Mouse (Mus musculus) liver, embryonic 14.5 days (tissue): ENCODE results near the gene Rap1gds1. TPM values are rescaled to one million over a fixed set of nuclear protein-coding genes. Genes with fewer than 3 reads are reported as not detected.

Experiments used
- ATAC-seq: fragments of 200-750 bp; cut with Nextera tagmentation; 2 replicates; pipeline ENCODE4 v1.8.0; 2017; ENCODE audit warnings: moderate number of reproducible peaks, mild to moderate bottlenecking, moderate library complexity; ENCODE audit not compliant: insufficient read depth
- DNase-seq, 3 experiments: peaks; one replicate each; pipeline ENCODE4 v3.0.0-alpha.2; 2012 to 2013; ENCODE audit warnings: low read depth in 3 of 3, low spot score in 3 of 3
- H3K27ac ChIP-seq: fragments of 300-500 bp; sonication (generic); 2 replicates; pipeline ENCODE4 v1.5.1; 2014; ENCODE audit warnings: moderate library complexity, mild to moderate bottlenecking, control low read depth, inconsistent platforms
- H3K27me3 ChIP-seq: fragments of 300-500 bp; sonication (generic); 2 replicates; pipeline ENCODE4 v1.6.1; 2014; ENCODE audit warnings: mild to moderate bottlenecking, low read length, moderate library complexity; ENCODE audit not compliant: control insufficient read depth, insufficient read depth
- H3K36me3 ChIP-seq: fragments of 300-500 bp; sonication (generic); replicated peaks from 2 replicates; pipeline ENCODE4 v1.6.1; 2014; ENCODE audit warnings: low read depth; ENCODE audit not compliant: control insufficient read depth, insufficient read depth
- H3K4me1 ChIP-seq, 2 experiments: fragments of 200-500 bp in 1 of 2; fragments of 300-500 bp in 1 of 2; sonication (generic) in 1 of 2; replicated peaks; 2 replicates each; pipeline ENCODE4 v1.6.1; 2012 to 2014; ENCODE audit warnings: antibody characterized with exemption in 1 of 2, inconsistent platforms in 1 of 2, low read length in 1 of 2; ENCODE audit not compliant: control insufficient read depth in 2 of 2, insufficient read depth in 2 of 2
- H3K4me2 ChIP-seq: fragments of 300-500 bp; sonication (generic); 2 replicates; pipeline ENCODE4 v1.6.1; 2014; ENCODE audit warnings: low read depth, mild to moderate bottlenecking, control low read depth, moderate library complexity
- H3K4me3 ChIP-seq, 2 experiments: fragments of 200-500 bp in 1 of 2; fragments of 300-500 bp in 1 of 2; sonication (generic) in 1 of 2; 2 replicates each; pipeline ENCODE4 v1.5.1; 2012 to 2014; ENCODE audit warnings: low read depth in 2 of 2, low read length in 2 of 2, mild to moderate bottlenecking in 2 of 2, control low read depth in 1 of 2, inconsistent platforms in 1 of 2, moderate library complexity in 1 of 2; ENCODE audit not compliant: insufficient read depth in 1 of 2
- H3K9ac ChIP-seq: fragments of 300-500 bp; sonication (generic); replicated peaks from 2 replicates; pipeline ENCODE4 v1.6.1; 2014; ENCODE audit warnings: mild to moderate bottlenecking, control low read depth, moderate library complexity
- H3K9me3 ChIP-seq: fragments of 300-500 bp; sonication (generic); 2 replicates; pipeline ENCODE4 v1.6.1; 2016; ENCODE audit warnings: low read length, mixed read lengths; ENCODE audit not compliant: control insufficient read depth
- CTCF ChIP-seq: IDR thresholded peaks from 2 replicates; pipeline ENCODE4 v1.5.1; 2016; ENCODE audit warnings: antibody characterized with exemption, low read depth, control low read depth
- EP300 ChIP-seq: IDR thresholded peaks from 2 replicates; pipeline ENCODE4 v1.6.1; 2016; ENCODE audit warnings: antibody characterized with exemption, low read depth
- WGBS: fragments of 180-500 bp; shearing (Covaris S2); extraction: QIAGEN DNeasy Blood & Tissue Kit; methylation state at CpG from one replicate; pipeline ENCODE4 v1.1.7; 2014; ENCODE audit not compliant: insufficient replicate concordance; 5-methylcytosine and 5-hydroxymethylcytosine counted together
- polyA plus RNA-seq, 2 experiments: library from polyadenylated mRNA; depleted of rRNA in 1 of 2; stranded (reverse) in 1 of 2; unstranded in 1 of 2; fragments of >200 nt; fragmentation: Nextera tagmentation in 1 of 2; extraction: Ambion mirVana in 1 of 2; gene quantifications; 2 replicates each; pipeline versions ENCODE4 v1.2.1 to v1.2.3; 2012 to 2014

The Rap1gds1 gene
- polyA plus RNA-seq, 2 experiments: 7.0 to 11.9 TPM

DNA sequence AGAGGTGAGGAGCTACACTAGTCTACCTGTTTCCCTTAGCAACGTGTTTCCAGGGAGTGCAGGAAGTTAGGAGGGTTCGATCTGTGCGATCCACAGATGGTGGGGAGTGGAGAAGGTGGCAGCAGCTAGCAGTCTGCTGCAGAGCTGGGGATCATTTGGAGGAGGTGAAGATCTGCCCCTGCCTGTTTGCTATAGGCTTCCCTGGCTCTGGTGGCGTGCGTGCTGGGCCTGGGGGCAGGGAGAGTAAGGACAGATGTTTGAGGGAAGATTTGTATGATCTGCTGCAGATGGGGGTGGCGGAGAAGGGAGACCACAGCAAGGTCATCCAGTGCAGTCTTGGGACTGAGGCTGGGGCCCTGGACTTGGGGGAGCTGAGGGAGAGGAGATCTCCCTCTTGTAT, 72.2 kb downstream of the Rap1gds1 start:
- WGBS: 72% methylated on average over 6 of the region's 6 CpGs
- no peak overlapping the region for H3K4me2 ChIP-seq
- no peak overlapping the region for H3K4me3 ChIP-seq
- H3K9ac ChIP-seq: no peak overlapping the region
- H3K27me3 ChIP-seq: no peaks in the 10 kb centered on the region
- TF ChIP-seq EP300 (no peak), CTCF (no peak)
- no peak for ATAC-seq
- DNase-seq: no peak
- no peaks in the 10 kb centered on the region for H3K9me3 ChIP-seq
- no peaks in the 10 kb centered on the region for H3K4me1 ChIP-seq
- H3K27ac ChIP-seq: no peak overlapping the region
- no peaks in the 10 kb centered on the region for H3K36me3 ChIP-seq

GRCm38 (mm10) chr3:139000071-139000867, 74.7 kb downstream of the Rap1gds1 start:
- H3K4me2 ChIP-seq: no peak overlapping the region
- no peak overlapping the region for H3K9ac ChIP-seq
- no peaks in the 10 kb centered on the region for H3K9me3 ChIP-seq
- no peak overlapping the region for H3K4me3 ChIP-seq
- no peaks in the 10 kb centered on the region for H3K4me1 ChIP-seq
- no peaks in the 10 kb centered on the region for H3K27me3 ChIP-seq
- TF ChIP-seq CTCF (no peak), EP300 (no peak)
- 62% methylated on average over 9 of the region's 9 CpGs for WGBS
- ATAC-seq (no peak), DNase-seq (no peak)
- H3K36me3 ChIP-seq: no peaks in the 10 kb centered on the region
- H3K27ac ChIP-seq: no peak overlapping the region

DNA sequence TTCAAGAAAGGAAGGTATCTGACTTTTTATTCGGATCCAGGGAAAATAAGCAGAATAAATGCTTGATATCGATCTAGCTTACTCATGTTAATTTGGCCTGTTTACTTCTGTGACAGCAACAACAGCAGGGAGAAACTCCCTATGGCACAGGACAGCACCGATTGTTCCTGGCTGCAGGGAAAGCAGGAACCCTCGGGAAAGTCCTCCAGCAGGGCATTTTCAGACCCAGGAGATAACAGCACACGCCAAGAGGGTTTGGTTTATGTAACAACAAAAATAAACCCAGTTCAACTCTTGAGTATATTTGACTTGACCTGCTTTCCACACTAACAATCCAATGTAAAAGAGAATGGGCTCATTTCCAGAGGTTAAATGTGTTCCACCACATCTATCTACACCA, 81.5 kb downstream of the Rap1gds1 start:
- no peak overlapping the region for H3K9ac ChIP-seq
- H3K4me1 ChIP-seq: no peaks in the 10 kb centered on the region
- TF ChIP-seq CTCF (no peak), EP300 (no peak)
- no peaks in the 10 kb centered on the region for H3K9me3 ChIP-seq
- H3K36me3 ChIP-seq: no peaks in the 10 kb centered on the region
- ATAC-seq (no peak), DNase-seq (no peak)
- no peak overlapping the region for H3K27ac ChIP-seq
- no peak overlapping the region for H3K4me2 ChIP-seq
- no peaks in the 10 kb centered on the region for H3K27me3 ChIP-seq
- 59% methylated on average over 5 of the region's 5 CpGs for WGBS
- H3K4me3 ChIP-seq: no peak overlapping the region

DNA sequence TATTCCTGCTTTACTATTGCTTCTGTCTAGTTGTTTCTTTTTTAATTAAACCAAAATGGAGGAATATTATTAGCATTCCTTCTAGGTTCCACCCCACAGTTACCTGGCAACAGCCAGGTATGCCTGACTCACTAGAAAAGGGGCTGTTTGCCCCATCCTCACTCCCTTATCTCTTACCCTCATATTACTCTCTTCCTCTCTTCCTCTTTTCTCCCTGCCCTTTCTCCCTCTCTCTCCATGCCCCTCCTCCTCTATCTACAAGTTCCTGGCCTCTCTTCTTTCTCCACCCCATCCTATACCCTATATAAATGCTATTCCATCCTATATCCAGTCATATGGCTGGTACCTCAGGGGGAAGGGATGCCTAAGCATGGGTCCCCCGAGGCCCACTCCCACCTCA, 83.6 kb downstream of the Rap1gds1 start:
- Histone ChIP-seq H3K4me2 (no peak overlapping the region), H3K36me3 (no peaks in the 10 kb centered on the region), H3K27me3 (no peaks in the 10 kb centered on the region), H3K4me1 (no peaks in the 10 kb centered on the region), H3K9me3 (no peaks in the 10 kb centered on the region), H3K9ac (no peak overlapping the region), H3K27ac (no peak overlapping the region), H3K4me3 (no peak overlapping the region)
- WGBS: 61% methylated on average over 1 of the region's 1 CpGs
- ATAC-seq (no peak), DNase-seq (no peak)
- TF ChIP-seq CTCF: no peak

- TF ChIP-seq EP300 (no peak), CTCF (no peak)
- 45% methylated on average over 7 of the region's 7 CpGs for WGBS
- no peak for DNase-seq
- Histone ChIP-seq H3K4me1 (no peaks in the 10 kb centered on the region), H3K4me3 (no peak overlapping the region), H3K36me3 (no peaks in the 10 kb centered on the region), H3K4me2 (no peak overlapping the region), H3K27me3 (no peaks in the 10 kb centered on the region), H3K9me3 (no peaks in the 10 kb centered on the region), H3K27ac (no peak overlapping the region), H3K9ac (no peak overlapping the region)
- ATAC-seq: no peak
Observed at GRCm38 (mm10) chr3:138989141-138989540, 85.9 kb downstream of the Rap1gds1 start.
